In the genomic region with DNA sequence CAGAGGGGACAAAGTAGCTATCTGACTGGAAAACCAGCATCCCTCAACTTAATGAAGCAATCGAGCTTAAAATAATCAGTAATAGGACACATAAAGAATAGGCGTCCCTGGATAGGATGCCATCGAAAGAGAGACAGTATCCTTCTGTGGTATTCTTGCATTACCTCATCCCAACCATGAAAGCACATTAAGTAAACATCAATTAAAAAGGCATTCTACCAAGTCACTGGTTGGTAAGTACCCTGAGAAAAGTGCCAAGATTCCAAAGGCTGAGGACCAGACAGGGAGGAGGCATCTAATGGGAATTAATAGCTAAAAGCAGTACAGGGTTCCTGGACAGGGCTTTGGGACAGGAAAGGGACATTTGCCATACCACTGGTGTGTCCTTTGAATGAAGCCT, we compare ENCODE assay signal across 25 mouse cellular contexts.
"Had no signal": no experiment of that assay in that cellular context is flagged by ENCODE, and none has a peak within 500 bp of the region (broad histone marks: within the 10 kb centered on the region; RNA-seq: fewer than 3 reads in every experiment).

No protein-coding gene starts in this region.

- DNase-seq: gastrocnemius, adult 2 months; gastrocnemius, postnatal 10 days; gastrocnemius, postnatal 25 days; heart, adult 18-20 months; heart, postnatal 10 days; heart, postnatal 4 days; kidney, adult 18-20 months; kidney, adult 8-10 months; kidney, postnatal 10 days; kidney, postnatal 25 days; kidney, postnatal 4 days; liver; liver, embryonic 13.5 days; liver, postnatal 0 days had no signal

- H3K36me3 ChIP-seq: heart, embryonic 12.5 days; hindbrain, embryonic 10.5 days; hindbrain, embryonic 12.5 days; limb, embryonic 10.5 days; limb, embryonic 12.5 days; liver, embryonic 13.5 days; liver, embryonic 15.5 days had no signal

- H3K27me3 ChIP-seq: heart, embryonic 12.5 days; hindbrain, embryonic 12.5 days; limb, embryonic 12.5 days; liver, embryonic 13.5 days; liver, embryonic 15.5 days had no signal

- ATAC-seq: intestine, embryonic 16.5 days; liver, postnatal 0 days had no signal

- H3K9ac ChIP-seq: heart, embryonic 12.5 days; hindbrain, embryonic 12.5 days; hindbrain, embryonic 14.5 days; limb, embryonic 12.5 days; liver, embryonic 13.5 days; liver, embryonic 15.5 days; liver, postnatal 0 days had no signal

- H3K4me2 ChIP-seq: heart, embryonic 12.5 days; hindbrain, embryonic 12.5 days; hindbrain, embryonic 14.5 days; limb, embryonic 12.5 days; liver, embryonic 11.5 days; liver, embryonic 13.5 days; liver, embryonic 15.5 days had no signal

- H3K27ac ChIP-seq: gastrocnemius, adult 2 months; hindbrain, embryonic 10.5 days; hindbrain, embryonic 12.5 days; hindbrain, embryonic 14.5 days; layer of hippocampus, adult 2 months; left cerebral cortex, adult 2 months; limb, embryonic 10.5 days; limb, embryonic 12.5 days; liver, embryonic 13.5 days; liver, embryonic 15.5 days had no signal

- H3K4me1 ChIP-seq: hindbrain, embryonic 10.5 days; hindbrain, embryonic 12.5 days; liver, embryonic 13.5 days; liver, embryonic 15.5 days had no signal

- H3K4me3 ChIP-seq: gastrocnemius, adult 2 months; heart, embryonic 12.5 days; hindbrain, embryonic 10.5 days; hindbrain, embryonic 12.5 days; layer of hippocampus, adult 2 months; left cerebral cortex, adult 2 months; limb, embryonic 10.5 days; limb, embryonic 12.5 days; liver, embryonic 13.5 days; liver, embryonic 15.5 days had no signal

- H3K9me3 ChIP-seq: heart, embryonic 12.5 days; hindbrain, embryonic 10.5 days; hindbrain, embryonic 12.5 days; limb, embryonic 10.5 days; limb, embryonic 12.5 days; liver, embryonic 13.5 days; liver, embryonic 15.5 days had no signal
